Mouse (Mus musculus) neural tube, embryonic 10.5 days (tissue): Measurements from ENCODE around the gene Wdr20.

Experiments
- DNase-seq: peaks from one replicate; pipeline ENCODE4 v3.0.0-alpha.2; 2017; ENCODE audit warnings: low spot score; ENCODE audit errors: extremely low spot score

The Wdr20 gene

GRCm38 (mm10) chr12:110850010-110850928 is 112.5 kb downstream of the Wdr20 start, which contains the start of gene Zfp839:
Gene Zfp839, plus strand, starts transcription at chr12:110850253.
- DNase-seq: peak; percentile 87

- no peak for DNase-seq
These were observed 113.1 kb downstream of the Wdr20 start for GRCm38 (mm10) chr12:110850929-110851256.

GRCm38 (mm10) chr12:110851414-110851813 is 113.7 kb downstream of the Wdr20 start:
- DNase-seq: no peak

- DNase-seq: no peak
These were observed 114.2 kb downstream of the Wdr20 start for GRCm38 (mm10) chr12:110851923-110852322.
